Mouse (Mus musculus) left cerebral cortex, adult 8-10 months (tissue): ENCODE results near the gene Ndnf. TPM values are rescaled to one million over a fixed set of nuclear protein-coding genes. Genes with fewer than 3 reads are reported as not detected.

Experiments
- DNase-seq, 2 experiments: peaks; one replicate each; pipeline ENCODE4 v3.0.0; 2022; ENCODE audit warnings: low spot score in 2 of 2
- total RNA-seq, 4 experiments: library from RNA; stranded (reverse); gene quantifications; 2 replicates each; pipeline ENCODE4 v1.2.4; 2022

The Ndnf gene
- total RNA-seq, 4 experiments from 2014 or later, result 10.0 to 14.9 (median 11.2) TPM

DNA sequence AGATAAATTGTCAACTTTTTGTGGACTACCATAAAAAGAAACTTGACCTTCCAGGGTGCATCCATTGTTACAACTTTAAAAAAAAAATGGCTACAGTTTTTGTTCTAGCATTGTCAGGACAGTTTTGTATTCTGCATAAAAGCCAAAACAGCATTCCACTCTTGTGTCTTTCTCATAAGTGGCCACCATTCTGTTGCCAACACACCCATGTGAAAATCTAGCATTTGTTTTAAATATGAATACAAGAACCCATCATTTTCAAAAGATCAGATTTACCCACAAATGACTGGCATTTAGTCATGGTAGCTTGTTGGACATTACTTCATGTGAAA, 72.4 kb downstream of the Ndnf start:
- no peak for DNase-seq

DNA sequence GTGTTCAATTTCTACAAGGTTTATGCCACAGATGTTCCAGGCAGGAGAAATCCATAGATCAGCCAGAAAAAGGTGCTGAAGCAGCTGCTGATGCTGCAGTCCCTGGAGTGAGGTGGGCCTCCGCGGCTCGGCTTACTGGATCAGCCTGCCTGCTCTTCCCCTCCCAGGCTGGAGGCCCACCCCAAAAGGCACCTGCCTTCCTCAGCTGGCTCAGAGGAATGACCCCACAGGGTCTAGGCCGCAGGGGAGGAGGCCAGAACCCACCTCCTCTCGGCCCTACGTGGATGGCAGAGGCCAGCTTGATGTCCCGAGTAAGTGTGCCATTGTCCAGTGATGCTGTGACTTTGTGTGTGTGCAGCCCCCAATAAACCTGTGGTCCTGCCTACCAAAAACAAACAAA, 86.8 kb downstream of the Ndnf start:
- no peak for DNase-seq

DNA sequence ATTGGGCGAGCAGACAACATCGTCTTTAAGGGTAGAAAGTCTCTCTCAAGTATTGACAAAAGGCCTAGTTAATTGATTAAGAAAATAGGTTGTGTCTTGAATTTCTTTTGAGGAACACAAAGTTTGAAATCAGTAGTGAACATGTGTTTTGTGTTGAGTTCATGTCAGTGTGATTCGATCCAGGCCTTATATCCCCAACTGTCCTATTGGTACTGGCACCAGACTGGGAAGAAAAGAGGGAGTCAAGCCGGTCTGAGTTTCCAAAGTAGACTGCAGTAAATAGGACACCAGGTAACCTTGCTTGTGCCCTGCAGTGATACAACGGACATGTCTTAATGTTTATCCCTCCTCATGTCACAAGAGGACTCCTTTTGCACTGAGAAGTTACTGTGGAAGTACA, 87.8 kb downstream of the Ndnf start:
- no peak for DNase-seq

DNA sequence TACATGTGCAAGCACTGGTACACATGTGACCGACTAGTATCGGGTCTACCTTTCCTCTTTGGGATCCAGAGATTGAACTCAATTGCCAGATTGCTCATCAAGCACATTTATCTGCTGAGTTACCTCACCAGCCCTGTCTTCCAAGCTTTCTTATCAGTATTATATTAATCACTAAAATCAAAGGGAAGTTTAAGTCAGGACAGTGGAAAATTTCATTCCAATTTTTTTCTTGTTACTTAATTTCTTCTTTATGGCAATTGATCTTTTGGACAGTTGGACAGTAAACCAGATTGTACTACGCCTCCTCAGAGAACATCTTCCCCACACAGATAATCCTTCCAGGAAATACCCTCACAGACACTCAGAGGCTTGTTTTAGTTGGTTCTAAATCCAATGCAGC, 88.7 kb downstream of the Ndnf start:
- no peak for DNase-seq

Other genes starting within 250 kb of the Ndnf start
- gene Tnip3, start 146.3 kb upstream of the Ndnf start, total RNA-seq, result not detected
- gene Prdm5, start 107.4 kb downstream of the Ndnf start, total RNA-seq, result 1 to 10 TPM; 5.7 to 7.5 (median 5.9) TPM